Mouse (Mus musculus) liver, postnatal 0 days (tissue): ENCODE measurements around the gene Ttc7. TPM values are rescaled to one million over a fixed set of nuclear protein-coding genes. Genes with fewer than 3 reads are reported as not detected.

Source experiments
- ATAC-seq: fragments of 200-750 bp; cut with Nextera tagmentation; 2 replicates; pipeline ENCODE4 v1.8.0; 2017; ENCODE audit warnings: mild to moderate bottlenecking, moderate library complexity
- DNase-seq: peaks from one replicate; pipeline ENCODE4 v3.0.0-alpha.2; 2016
- H3K27ac ChIP-seq: fragments of 300-500 bp; sonication (generic); 2 replicates; pipeline ENCODE4 v1.5.1; 2014; ENCODE audit warnings: antibody characterized with exemption, moderate library complexity, mild to moderate bottlenecking, low read depth
- H3K27me3 ChIP-seq: fragments of 300-500 bp; sonication (generic); 2 replicates; pipeline ENCODE4 v1.6.1; 2014; ENCODE audit warnings: low read length, control low read depth, mixed read lengths; ENCODE audit not compliant: insufficient read depth
- H3K36me3 ChIP-seq: fragments of 300-500 bp; sonication (generic); replicated peaks from 2 replicates; pipeline ENCODE4 v1.6.1; 2014; ENCODE audit warnings: mild to moderate bottlenecking, control low read depth, low read length, moderate library complexity, mixed read lengths; ENCODE audit not compliant: insufficient read depth
- H3K4me1 ChIP-seq: fragments of 300-500 bp; sonication (generic); 2 replicates; pipeline ENCODE4 v1.6.1; 2014; ENCODE audit warnings: antibody characterized with exemption, mild to moderate bottlenecking, control low read depth; ENCODE audit not compliant: insufficient read depth
- H3K4me2 ChIP-seq: fragments of 300-500 bp; sonication (generic); 2 replicates; pipeline ENCODE4 v1.6.1; 2014; ENCODE audit warnings: low read depth, mild to moderate bottlenecking, low read length, moderate library complexity, mixed read lengths
- H3K4me3 ChIP-seq: fragments of 300-500 bp; sonication (generic); 2 replicates; pipeline ENCODE4 v1.5.1; 2014; ENCODE audit warnings: low read depth, low read length
- H3K9ac ChIP-seq: fragments of 300-500 bp; sonication (generic); replicated peaks from 2 replicates; pipeline ENCODE4 v1.6.1; 2014; ENCODE audit warnings: mild to moderate bottlenecking, moderate library complexity
- H3K9me3 ChIP-seq: fragments of 300-500 bp; sonication (generic); 2 replicates; pipeline ENCODE4 v1.6.1; 2016; ENCODE audit warnings: mild to moderate bottlenecking, control low read depth, low read length, mixed read lengths
- CTCF ChIP-seq: sonication (generic); IDR thresholded peaks from 2 replicates; pipeline ENCODE4 v1.5.1; 2016; ENCODE audit warnings: antibody characterized with exemption, low read depth
- EP300 ChIP-seq: IDR thresholded peaks from 2 replicates; pipeline ENCODE4 v1.6.1; 2016; ENCODE audit warnings: antibody characterized with exemption, low read depth, mild to moderate bottlenecking
- WGBS: fragments of 180-500 bp; shearing (Covaris S2); extraction: QIAGEN DNeasy Blood & Tissue Kit; methylation state at CpG from one replicate; pipeline ENCODE4 v1.1.7; 2014; ENCODE audit not compliant: insufficient replicate concordance; 5-methylcytosine and 5-hydroxymethylcytosine counted together
- polyA plus RNA-seq: library from polyadenylated mRNA; unstranded; fragments of >200 nt; fragmentation: Nextera tagmentation; extraction: Ambion mirVana; gene quantifications from 2 replicates; pipeline ENCODE4 v1.2.1, GENCODE M21; 2015

The Ttc7 gene
- polyA plus RNA-seq, 1 experiment from 2014 or later = 12.1 TPM

DNA sequence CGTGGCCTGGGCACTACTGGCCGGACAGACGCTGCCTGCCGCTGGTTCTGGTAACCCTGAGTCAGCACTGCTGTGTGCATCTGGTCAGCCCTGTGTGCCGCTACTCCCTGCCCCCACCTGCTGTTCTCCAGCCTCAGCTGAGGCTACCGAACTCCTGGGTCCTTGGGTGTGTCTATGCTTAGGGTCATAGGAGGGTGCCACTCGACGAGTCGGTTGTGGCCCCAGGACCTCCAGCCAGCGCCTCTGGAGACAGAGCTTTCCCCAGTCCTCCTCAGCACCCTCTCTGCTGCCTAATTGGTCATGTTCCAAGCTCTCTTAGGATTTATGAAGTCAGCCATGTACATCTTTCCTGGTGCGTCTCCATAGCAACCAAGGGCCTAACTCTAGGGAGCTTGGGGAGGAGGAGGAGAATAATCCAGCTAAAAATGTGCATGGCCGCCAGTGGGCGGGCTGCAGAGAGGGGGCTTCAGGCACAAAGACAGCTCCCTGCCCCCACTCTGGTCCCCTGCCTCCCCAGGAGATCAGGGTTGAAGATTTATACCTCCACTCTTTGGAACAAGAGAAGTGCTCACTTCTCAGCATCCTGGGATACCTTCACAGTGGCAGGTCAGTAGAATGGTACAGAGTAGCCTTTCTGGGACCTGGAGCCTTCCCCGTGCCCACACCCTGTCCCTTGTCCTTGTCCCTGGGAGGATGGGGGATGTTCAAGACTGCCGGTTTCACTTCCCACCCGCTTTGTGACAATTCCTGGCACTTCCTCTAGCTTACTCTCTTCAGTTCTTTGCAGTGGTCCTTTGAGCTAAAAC lies 95.9 kb downstream of the Ttc7 start:
- peaks cover 18% of the 10 kb centered on the region for H3K4me1 ChIP-seq
- DNase-seq = no peak
- no peaks in the 10 kb centered on the region for H3K36me3 ChIP-seq
- no peaks in the 10 kb centered on the region for H3K27me3 ChIP-seq
- 74% methylated on average over 16 of the region's 16 CpGs for WGBS
- H3K9ac ChIP-seq = no peak overlapping the region
- no peak for TF ChIP-seq CTCF
- no peak for TF ChIP-seq EP300
- H3K27ac ChIP-seq = no peak overlapping the region
- H3K4me3 ChIP-seq = no peak overlapping the region
- ATAC-seq = no peak
- no peak overlapping the region for H3K4me2 ChIP-seq
- H3K9me3 ChIP-seq = no peaks in the 10 kb centered on the region

- Histone ChIP-seq H3K9me3 (no peaks in the 10 kb centered on the region), H3K36me3 (no peaks in the 10 kb centered on the region), H3K9ac (no peak overlapping the region), H3K27ac (0 out of 2 replicates have a peak overlapping the region, but pooled peaks have one; percentile 3), H3K4me2 (no peak overlapping the region), H3K27me3 (no peaks in the 10 kb centered on the region), H3K4me3 (no peak overlapping the region), H3K4me1 (peaks cover 18% of the 10 kb centered on the region)
- DNase-seq (no peak), ATAC-seq (no peak)
- TF ChIP-seq CTCF (no peak), EP300 (no peak)
- WGBS = 66% methylated on average over 11 of the region's 11 CpGs
These were observed 96.5 kb downstream of the Ttc7 start for GRCm38 (mm10) chr17:87379160-87379624.

DNA sequence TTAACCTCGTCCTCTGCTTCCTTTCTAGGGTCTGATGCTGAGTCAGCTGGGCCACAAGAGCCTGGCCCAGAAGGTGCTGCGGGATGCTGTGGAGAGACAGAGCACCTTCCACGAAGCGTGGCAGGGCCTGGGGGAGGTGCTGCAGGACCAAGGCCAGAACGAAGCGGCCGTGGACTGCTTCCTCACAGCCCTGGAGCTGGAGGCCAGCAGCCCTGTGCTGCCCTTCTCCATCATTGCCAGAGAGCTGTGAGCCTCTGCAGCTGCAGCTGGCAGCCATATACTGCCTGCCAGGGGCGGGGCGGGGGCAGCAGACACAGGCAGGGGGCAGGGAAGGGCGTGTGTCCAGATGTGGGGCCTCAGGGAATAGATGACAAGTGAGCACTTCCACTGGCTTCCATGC lies 97.1 kb downstream of the Ttc7 start:
- Histone ChIP-seq H3K36me3 (no peaks in the 10 kb centered on the region), H3K4me2 (no peak overlapping the region), H3K4me3 (no peak overlapping the region), H3K9ac (no peak overlapping the region), H3K27ac (no peak overlapping the region), H3K9me3 (no peaks in the 10 kb centered on the region), H3K4me1 (peaks cover 18% of the 10 kb centered on the region), H3K27me3 (no peaks in the 10 kb centered on the region)
- no peak for TF ChIP-seq EP300
- no peak for TF ChIP-seq CTCF
- ATAC-seq (no peak), DNase-seq (no peak)
- WGBS = 63% methylated on average over 10 of the region's 10 CpGs

GRCm38 (mm10) chr17:87380681-87381080 lies 98.0 kb downstream of the Ttc7 start:
- TF ChIP-seq CTCF = no peak
- TF ChIP-seq EP300 = no peak
- H3K36me3 ChIP-seq = no peaks in the 10 kb centered on the region
- H3K9ac ChIP-seq = no peak overlapping the region
- H3K4me1 ChIP-seq = peaks cover 18% of the 10 kb centered on the region
- H3K27ac ChIP-seq = no peak overlapping the region
- no peaks in the 10 kb centered on the region for H3K9me3 ChIP-seq
- no peak overlapping the region for H3K4me3 ChIP-seq
- DNase-seq (no peak), ATAC-seq (no peak)
- H3K4me2 ChIP-seq = no peak overlapping the region
- H3K27me3 ChIP-seq = no peaks in the 10 kb centered on the region
- 93% methylated on average over 9 of the region's 9 CpGs for WGBS

- DNase-seq = no peak
- 81% methylated on average over 3 of the region's 3 CpGs for WGBS
- no peaks in the 10 kb centered on the region for H3K9me3 ChIP-seq
- H3K4me1 ChIP-seq = no peaks in the 10 kb centered on the region
- no peak overlapping the region for H3K4me3 ChIP-seq
- H3K27ac ChIP-seq = no peak overlapping the region
- H3K4me2 ChIP-seq = no peak overlapping the region
- H3K36me3 ChIP-seq = no peaks in the 10 kb centered on the region
- H3K9ac ChIP-seq = no peak overlapping the region
- no peak for ATAC-seq
- H3K27me3 ChIP-seq = no peaks in the 10 kb centered on the region
- no peak for TF ChIP-seq EP300
- no peak for TF ChIP-seq CTCF
These were observed 103.1 kb downstream of the Ttc7 start for GRCm38 (mm10) chr17:87385835-87386234.

GRCm38 (mm10) chr17:87387068-87387467 lies 104.4 kb downstream of the Ttc7 start:
- TF ChIP-seq EP300 (no peak), CTCF (no peak)
- Histone ChIP-seq H3K4me3 (no peak overlapping the region), H3K27ac (no peak overlapping the region), H3K9me3 (no peaks in the 10 kb centered on the region), H3K4me2 (no peak overlapping the region), H3K9ac (no peak overlapping the region), H3K27me3 (no peaks in the 10 kb centered on the region), H3K36me3 (no peaks in the 10 kb centered on the region), H3K4me1 (no peaks in the 10 kb centered on the region)
- 10% methylated on average over 3 of the region's 5 CpGs for WGBS
- peak; percentile 58 for DNase-seq
- peak; percentile 40; the same call in 1 of the 2 replicates for ATAC-seq
